Mouse (Mus musculus) central nervous system, embryonic 14 days (tissue): ENCODE data around the gene Arl6ip4. TPM values are rescaled to one million over a fixed set of nuclear protein-coding genes. Genes with fewer than 3 reads are reported as not detected.

ENCODE experiments used
- polyA plus RNA-seq: library from polyadenylated mRNA; depleted of rRNA; stranded (reverse); fragments of >200 nt; gene quantifications from 2 replicates; pipeline ENCODE4 v1.2.3, GENCODE M21; 2012; rRNA removed

Gene Arl6ip4
- polyA plus RNA-seq: 88.9 and 93.8 TPM in 2 replicates

GRCm38 (mm10) chr5:124115990-124116845 lies at the start of gene Arl6ip4:
Gene Arl6ip4 (plus strand): TSS chr5:124116089.

GRCm38 (mm10) chr5:124095596-124096232 lies 20.2 kb upstream of the Arl6ip4 start, which contains the start of gene Abcb9:
Gene Abcb9 (minus strand): TSS chr5:124095798.

DNA sequence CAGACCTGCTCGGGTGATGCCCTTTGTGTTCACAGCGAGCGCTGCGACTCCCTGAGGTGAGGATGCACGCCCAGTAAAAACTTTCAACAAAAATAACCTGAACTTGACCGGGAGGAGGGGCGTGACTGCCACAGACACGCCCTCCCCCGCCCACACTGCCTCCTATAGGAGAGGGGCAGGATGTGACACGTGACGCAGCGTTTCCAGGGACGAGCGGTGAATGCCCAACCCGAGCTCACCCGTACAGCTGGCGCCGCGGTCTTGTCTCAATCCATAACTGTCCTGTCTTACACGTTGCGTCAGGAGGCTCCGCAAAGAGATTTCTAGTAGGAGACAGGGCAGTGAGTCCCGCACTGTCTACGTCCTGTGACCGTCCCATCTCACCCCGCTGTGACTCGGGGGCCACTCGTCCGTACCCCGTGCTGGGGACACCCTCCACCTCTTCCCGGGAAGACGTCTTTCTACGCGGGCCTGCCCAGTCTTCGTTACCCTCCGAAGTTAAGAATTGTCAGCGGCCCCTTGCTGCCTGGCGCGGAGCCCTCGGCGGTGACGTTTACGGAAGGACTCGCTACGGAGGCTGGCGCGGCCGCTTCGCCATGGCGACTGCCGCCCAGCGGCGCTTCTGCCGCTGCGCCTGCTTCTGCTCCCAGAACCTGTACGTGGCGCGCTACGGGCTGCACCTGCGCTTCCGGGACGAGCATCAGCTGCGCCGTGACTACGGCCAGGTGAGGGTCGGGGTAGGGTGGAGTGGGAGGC lies 4.0 kb upstream of the Arl6ip4 start, which contains the start of gene Ogfod2:
Gene Ogfod2, plus strand, starts transcription at position 556 of the 756 bp plus-strand sequence.

Other genes with a start within 250 kb of the Arl6ip4 start
- gene Hcar1, start 236.1 kb upstream of the Arl6ip4 start, polyA plus RNA-seq: 0.32 and 0.34 TPM in 2 replicates
- 75.0 and 82.4 TPM in 2 replicates for gene Denr, start 208.9 kb upstream of the Arl6ip4 start, polyA plus RNA-seq
- 1.7 and 3.1 TPM in 2 replicates for gene Gm43518, start 188.7 kb upstream of the Arl6ip4 start, polyA plus RNA-seq
- 6.9 and 7.0 TPM in 2 replicates for gene Ccdc62, start 185.4 kb upstream of the Arl6ip4 start, polyA plus RNA-seq
- 21.5 and 22.6 TPM in 2 replicates for gene Hip1r, start 142.5 kb upstream of the Arl6ip4 start, polyA plus RNA-seq
- gene Vps37b, start 83.8 kb upstream of the Arl6ip4 start, polyA plus RNA-seq: 75.9 and 94.4 TPM in 2 replicates
- gene Abcb9, start 20.3 kb upstream of the Arl6ip4 start, polyA plus RNA-seq: 5.8 and 6.3 TPM in 2 replicates
- 34.7 and 38.1 TPM in 2 replicates for gene Ogfod2, start 3.8 kb upstream of the Arl6ip4 start, polyA plus RNA-seq
- gene Pitpnm2, start 133.7 kb downstream of the Arl6ip4 start, polyA plus RNA-seq: 41.9 and 43.8 TPM in 2 replicates
- 18.2 and 21.7 TPM in 2 replicates for gene Mphosph9, start 211.9 kb downstream of the Arl6ip4 start, polyA plus RNA-seq
- gene 2810006K23Rik, start 212.0 kb downstream of the Arl6ip4 start, polyA plus RNA-seq: 10.9 and 13.0 TPM in 2 replicates
- 401 and 500 TPM in 2 replicates for gene Cdk2ap1, start 247.0 kb downstream of the Arl6ip4 start, polyA plus RNA-seq